15 mouse cellular contexts compared by ENCODE assay signal in genomic region chr17:33774573-33775155, GRCm38 (mm10).
"Had no signal": no experiment of that assay in that cellular context is flagged by ENCODE, and none has a peak within 500 bp of the region (broad histone marks: within the 10 kb centered on the region; RNA-seq: fewer than 3 reads in every experiment).

No protein-coding gene starts in this region.

- ATAC-seq: hindbrain, postnatal 0 days had no signal

- H3K27ac ChIP-seq: hindbrain, embryonic 13.5 days; hindbrain, postnatal 0 days; kidney, postnatal 0 days; limb, embryonic 12.5 days; liver, embryonic 13.5 days; lung, embryonic 15.5 days; midbrain, embryonic 12.5 days; neural tube, embryonic 15.5 days; stomach, postnatal 0 days had no signal

- H3K36me3 ChIP-seq: hindbrain, embryonic 13.5 days; midbrain, embryonic 12.5 days; neural tube, embryonic 15.5 days had no signal

- H3K4me2 ChIP-seq: hindbrain, embryonic 13.5 days; limb, embryonic 12.5 days; liver, embryonic 13.5 days; lung, embryonic 15.5 days; midbrain, embryonic 12.5 days; neural tube, embryonic 15.5 days had no signal

- DNase-seq: layer of hippocampus, adult 9-11 months; liver, embryonic 13.5 days; right cerebral cortex, adult 18-20 months; right cerebral cortex, postnatal 25 days; thymus, adult 2 months; thymus, postnatal 25 days had no signal

- H3K9ac ChIP-seq: hindbrain, embryonic 13.5 days; limb, embryonic 12.5 days; liver, embryonic 13.5 days; lung, embryonic 15.5 days; midbrain, embryonic 12.5 days; neural tube, embryonic 15.5 days had no signal

- H3K27me3 ChIP-seq: hindbrain, embryonic 13.5 days; limb, embryonic 12.5 days; liver, embryonic 13.5 days; lung, embryonic 15.5 days; neural tube, embryonic 15.5 days had no signal

- H3K9me3 ChIP-seq: hindbrain, embryonic 13.5 days; limb, embryonic 12.5 days; liver, embryonic 13.5 days; lung, embryonic 15.5 days; midbrain, embryonic 12.5 days; neural tube, embryonic 15.5 days had no signal

- H3K4me3 ChIP-seq: hindbrain, embryonic 13.5 days; limb, embryonic 12.5 days; liver, embryonic 13.5 days; lung, embryonic 15.5 days; midbrain, embryonic 12.5 days; myocyte; neural tube, embryonic 15.5 days had no signal
